Mouse (Mus musculus) limb, embryonic 13.5 days (tissue): Measurements from ENCODE around the gene Adamtsl5. TPM values are rescaled to one million over a fixed set of nuclear protein-coding genes. Genes with fewer than 3 reads are reported as not detected.
"Not testable (repeated sequence)": the region's sequence is repeated elsewhere in the genome, so short reads cannot be mapped to it uniquely, and the experiment has no call there.

Experiments used
- ATAC-seq: fragments of 200-750 bp; cut with Nextera tagmentation; 2 replicates; pipeline ENCODE4 v1.8.0; 2017; ENCODE audit warnings: low read depth, moderate number of reproducible peaks, moderate TSS enrichment; ENCODE audit not compliant: low FRiP score
- H3K27ac ChIP-seq: fragments of 300-500 bp; sonication (generic); 2 replicates; pipeline ENCODE4 v1.5.1; 2015; ENCODE audit warnings: inconsistent platforms, mild to moderate bottlenecking, moderate library complexity
- H3K27me3 ChIP-seq: fragments of 300-500 bp; sonication (generic); 2 replicates; pipeline ENCODE4 v1.6.1; 2015; ENCODE audit warnings: mild to moderate bottlenecking, inconsistent platforms
- H3K36me3 ChIP-seq: fragments of 300-500 bp; sonication (generic); 2 replicates; pipeline ENCODE4 v1.6.1; 2015; ENCODE audit warnings: inconsistent platforms, mild to moderate bottlenecking, moderate library complexity
- H3K4me1 ChIP-seq: fragments of 300-500 bp; sonication (generic); 2 replicates; pipeline ENCODE4 v1.6.1; 2015; ENCODE audit warnings: inconsistent platforms
- H3K4me2 ChIP-seq: fragments of 300-500 bp; sonication (generic); replicated peaks from 2 replicates; pipeline ENCODE4 v1.6.1; 2015; ENCODE audit warnings: inconsistent platforms, mild to moderate bottlenecking, moderate library complexity
- H3K4me3 ChIP-seq: fragments of 300-500 bp; sonication (generic); 2 replicates; pipeline ENCODE4 v1.5.1; 2015; ENCODE audit warnings: moderate library complexity, mild to moderate bottlenecking, inconsistent platforms
- H3K9ac ChIP-seq: fragments of 300-500 bp; sonication (generic); 2 replicates; pipeline ENCODE4 v1.6.1; 2015; ENCODE audit warnings: mild to moderate bottlenecking, inconsistent platforms
- H3K9me3 ChIP-seq: fragments of 300-500 bp; sonication (generic); 2 replicates; pipeline ENCODE4 v1.6.1; 2016; ENCODE audit warnings: inconsistent platforms
- WGBS: fragments of 180-500 bp; shearing (Covaris S2); methylation state at CpG from one replicate; pipeline ENCODE4 v1.1.7; 2015; 5-methylcytosine and 5-hydroxymethylcytosine counted together
- polyA plus RNA-seq: library from polyadenylated mRNA; unstranded; fragments of >200 nt; fragmentation: Nextera tagmentation; extraction: Ambion mirVana; gene quantifications from 2 replicates; pipeline ENCODE4 v1.2.1, GENCODE M21; 2015

The Adamtsl5 gene
- polyA plus RNA-seq, 1 experiment from 2014 or later = 2.0 TPM

- Histone ChIP-seq H3K4me1 (peaks cover 35% of the 10 kb centered on the region), H3K9me3 (no peaks in the 10 kb centered on the region), H3K4me3 (no peak overlapping the region), H3K36me3 (no peaks in the 10 kb centered on the region), H3K9ac (no peak overlapping the region; the same call in 1 of the 2 replicates), H3K27me3 (peaks cover 100% of the 10 kb centered on the region), H3K27ac (no peak overlapping the region), H3K4me2 (no peak overlapping the region)
- no peak for ATAC-seq
- 65% methylated on average over 8 of the region's 8 CpGs for WGBS
Observed at GRCm38 (mm10) chr10:80352727-80353126, 4.5 kb upstream of the Adamtsl5 start.

GRCm38 (mm10) chr10:80351896-80352295 lies 3.7 kb upstream of the Adamtsl5 start:
- 34% methylated on average over 11 of the region's 11 CpGs for WGBS
- peaks cover 30% of the 10 kb centered on the region for H3K4me1 ChIP-seq

GRCm38 (mm10) chr10:80350292-80350691 lies 2.1 kb upstream of the Adamtsl5 start:
- Histone ChIP-seq H3K9me3 (no peaks in the 10 kb centered on the region), H3K27ac (no peak overlapping the region), H3K4me3 (no peak overlapping the region), H3K4me1 (peaks cover 20% of the 10 kb centered on the region), H3K36me3 (no peaks in the 10 kb centered on the region), H3K9ac (no peak overlapping the region), H3K27me3 (peaks cover 100% of the 10 kb centered on the region), H3K4me2 (no peak overlapping the region)
- ATAC-seq = peak; percentile 66
- WGBS = 2% methylated on average over 7 of the region's 7 CpGs

More at GRCm38 (mm10) chr10:80351896-80352295, 3.7 kb upstream of the Adamtsl5 start:
- H3K9me3 ChIP-seq = no peaks in the 10 kb centered on the region
- no peak overlapping the region for H3K4me2 ChIP-seq
- H3K27ac ChIP-seq = no peak overlapping the region
- H3K4me3 ChIP-seq = no peak overlapping the region
- peaks cover 100% of the 10 kb centered on the region for H3K27me3 ChIP-seq
- no peaks in the 10 kb centered on the region for H3K36me3 ChIP-seq
- no peak for ATAC-seq
- no peak overlapping the region for H3K9ac ChIP-seq

DNA sequence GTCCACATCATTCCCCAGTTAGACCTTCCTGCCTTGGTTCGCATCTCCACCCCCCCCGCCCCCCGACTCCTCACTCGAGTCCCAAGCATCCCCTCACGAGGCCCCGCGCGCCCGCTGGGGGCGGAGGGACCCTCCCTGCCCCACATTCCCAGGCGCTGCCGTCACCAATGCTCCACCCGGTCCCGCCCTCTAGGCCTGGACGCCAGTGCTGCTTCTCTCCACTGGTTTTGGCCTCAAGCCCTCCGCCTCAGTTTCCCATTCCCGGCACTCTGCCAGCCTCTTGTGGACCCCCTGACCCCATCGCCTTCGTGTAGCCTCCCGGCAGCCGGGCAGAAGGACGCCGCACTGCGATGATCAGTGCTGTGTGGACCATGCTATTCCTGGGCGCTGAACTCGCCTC lies 769 bp upstream of the Adamtsl5 start:
- Histone ChIP-seq H3K4me2 (peak overlapping the region; percentile 56), H3K27ac (no peak overlapping the region), H3K4me1 (peaks cover 31% of the 10 kb centered on the region), H3K36me3 (no peaks in the 10 kb centered on the region), H3K27me3 (peaks cover 100% of the 10 kb centered on the region), H3K9me3 (no peaks in the 10 kb centered on the region), H3K9ac (peak overlapping the region; percentile 48; the same call in 1 of the 2 replicates), H3K4me3 (peak overlapping the region; percentile 35)
- no peak for ATAC-seq
- WGBS = 18% methylated on average over 26 of the region's 26 CpGs

DNA sequence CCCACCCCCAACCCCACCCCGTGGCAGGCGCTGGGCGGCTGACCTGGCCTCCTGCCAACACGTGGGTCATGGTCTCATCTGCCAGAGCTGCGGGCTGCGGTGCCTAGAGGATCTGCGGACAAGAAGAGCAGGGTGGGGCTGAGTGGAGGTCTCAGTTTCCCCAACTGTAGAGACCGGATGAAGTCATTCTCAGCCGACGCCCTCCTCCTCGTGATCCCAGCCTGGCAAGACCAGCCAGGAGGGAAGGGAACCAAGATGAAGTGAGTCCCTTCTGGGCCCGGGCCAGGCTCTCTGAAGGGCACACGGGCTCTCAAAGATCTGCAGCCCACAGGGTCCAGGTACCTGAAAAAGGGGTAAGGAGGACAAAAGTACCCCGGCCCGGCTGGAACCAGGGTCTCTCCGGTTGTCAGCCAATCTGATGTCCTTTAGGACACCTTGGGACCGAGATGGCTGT lies 671 bp downstream of the Adamtsl5 start:
- peak overlapping the region; percentile 35 for H3K4me3 ChIP-seq
- peaks cover 100% of the 10 kb centered on the region for H3K27me3 ChIP-seq
- H3K9ac ChIP-seq = peak overlapping the region; percentile 48; the same call in 1 of the 2 replicates
- no peak for ATAC-seq
- H3K4me1 ChIP-seq = peaks cover 39% of the 10 kb centered on the region
- no peaks in the 10 kb centered on the region for H3K36me3 ChIP-seq
- H3K4me2 ChIP-seq = peak overlapping the region; percentile 56
- WGBS = 11% methylated on average over 17 of the region's 17 CpGs
- no peak overlapping the region for H3K27ac ChIP-seq
- no peaks in the 10 kb centered on the region for H3K9me3 ChIP-seq

- not testable (repeated sequence) for H3K9me3 ChIP-seq, H3K4me3 ChIP-seq, H3K36me3 ChIP-seq, H3K4me2 ChIP-seq, ATAC-seq, H3K27ac ChIP-seq
- Histone ChIP-seq H3K4me1 (peaks cover 51% of the 10 kb centered on the region), H3K27me3 (peaks cover 100% of the 10 kb centered on the region), H3K9ac (0 out of 2 replicates have a peak overlapping the region, but pooled peaks have one; percentile 19)
- WGBS = 76% methylated on average over 6 of the region's 6 CpGs
Observed at GRCm38 (mm10) chr10:80345929-80346328, 2.3 kb downstream of the Adamtsl5 start.

- no peak for ATAC-seq
- Histone ChIP-seq H3K4me3 (peak overlapping the region; percentile 16), H3K4me2 (peak overlapping the region; percentile 34), H3K36me3 (no peaks in the 10 kb centered on the region), H3K9ac (peak overlapping the region; percentile 31; the same call in 1 of the 2 replicates), H3K4me1 (peaks cover 51% of the 10 kb centered on the region), H3K27me3 (peaks cover 100% of the 10 kb centered on the region), H3K9me3 (no peaks in the 10 kb centered on the region), H3K27ac (no peak overlapping the region)
- WGBS = under 1% methylated on average over 15 of the region's 16 CpGs
Observed at GRCm38 (mm10) chr10:80345122-80345521, 3.1 kb downstream of the Adamtsl5 start.

DNA sequence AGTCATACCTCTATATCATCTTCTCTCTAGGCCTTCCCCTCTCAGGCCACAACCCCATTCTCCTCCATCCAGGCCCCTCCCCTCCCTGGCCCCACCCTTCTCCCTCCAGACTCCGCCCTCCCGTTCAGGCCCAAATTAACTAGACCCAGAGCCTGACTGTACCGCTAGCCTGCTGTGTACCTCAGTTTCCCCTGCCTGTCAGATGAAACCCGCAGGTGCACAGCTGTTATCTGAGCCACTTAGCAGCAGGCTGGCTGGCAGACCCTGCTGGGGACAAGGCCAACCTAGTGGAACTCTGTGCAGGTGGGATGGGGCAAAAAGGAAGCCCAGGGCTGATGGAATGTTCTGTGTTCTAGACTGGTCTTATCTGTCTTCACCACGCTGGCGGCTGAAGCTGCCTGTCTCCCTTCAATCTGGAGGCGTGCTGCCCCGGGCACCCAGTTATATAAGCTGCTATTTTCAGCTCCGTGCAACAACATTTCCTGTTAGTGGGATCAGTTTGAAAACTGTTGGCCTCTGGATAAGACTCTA lies 4.0 kb downstream of the Adamtsl5 start:
- H3K4me2 ChIP-seq = 0 out of 2 replicates have a peak overlapping the region, but pooled peaks have one; percentile 59
- H3K4me3 ChIP-seq = no peak overlapping the region
- 34% methylated on average over 9 of the region's 9 CpGs for WGBS
- no peak overlapping the region for H3K27ac ChIP-seq
- H3K27me3 ChIP-seq = peaks cover 98% of the 10 kb centered on the region
- H3K9me3 ChIP-seq = no peaks in the 10 kb centered on the region
- no peaks in the 10 kb centered on the region for H3K36me3 ChIP-seq
- no peak overlapping the region for H3K9ac ChIP-seq
- peaks cover 50% of the 10 kb centered on the region for H3K4me1 ChIP-seq
- no peak for ATAC-seq

DNA sequence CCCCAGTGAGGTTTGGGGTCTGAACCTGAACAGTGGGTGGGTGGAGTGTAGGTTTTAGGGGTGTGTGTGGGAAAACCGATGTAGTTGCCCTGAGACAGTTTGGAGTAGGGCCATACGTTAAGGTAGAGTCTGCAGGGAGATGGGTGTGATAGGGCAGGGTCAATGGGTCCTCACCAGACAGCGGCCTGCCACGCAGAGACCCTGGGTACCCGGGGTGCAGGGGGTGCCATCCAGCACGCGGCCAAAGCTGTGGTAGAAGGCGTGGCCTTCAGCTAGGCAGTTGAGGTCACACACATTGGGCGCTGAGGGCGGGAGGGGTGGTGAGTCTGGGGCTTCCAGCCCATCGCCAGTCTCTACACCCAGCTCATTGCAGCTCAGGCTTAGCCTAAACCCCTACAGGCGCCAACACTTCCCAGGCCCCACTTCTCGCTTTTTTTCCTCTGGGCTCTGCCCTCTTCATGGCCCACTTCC lies 4.8 kb downstream of the Adamtsl5 start:
- Histone ChIP-seq H3K9me3 (no peaks in the 10 kb centered on the region), H3K4me3 (peak overlapping the region; percentile 36), H3K36me3 (no peaks in the 10 kb centered on the region), H3K9ac (no peak overlapping the region), H3K27ac (no peak overlapping the region), H3K4me2 (peak overlapping the region; percentile 59), H3K4me1 (peaks cover 43% of the 10 kb centered on the region), H3K27me3 (peaks cover 91% of the 10 kb centered on the region)
- ATAC-seq = peak; percentile 6; the same call in 1 of the 2 replicates
- WGBS = 31% methylated on average over 13 of the region's 13 CpGs

- peaks cover 89% of the 10 kb centered on the region for H3K27me3 ChIP-seq
- peaks cover 37% of the 10 kb centered on the region for H3K4me1 ChIP-seq
- H3K4me3 ChIP-seq = peak overlapping the region; percentile 36
- H3K9ac ChIP-seq = peak overlapping the region; percentile 25; the same call in 1 of the 2 replicates
- under 1% methylated on average over 29 of the region's 33 CpGs for WGBS
- ATAC-seq = peak; percentile 70
- no peaks in the 10 kb centered on the region for H3K36me3 ChIP-seq
- H3K27ac ChIP-seq = no peak overlapping the region
- H3K9me3 ChIP-seq = no peaks in the 10 kb centered on the region
- H3K4me2 ChIP-seq = peak overlapping the region; percentile 59
Observed at GRCm38 (mm10) chr10:80342749-80343424, 5.3 kb downstream of the Adamtsl5 start.

GRCm38 (mm10) chr10:80342305-80342748 lies 5.9 kb downstream of the Adamtsl5 start:
- Histone ChIP-seq H3K27ac (no peak overlapping the region), H3K36me3 (no peaks in the 10 kb centered on the region), H3K4me1 (peaks cover 35% of the 10 kb centered on the region), H3K4me2 (peak overlapping the region; percentile 59), H3K4me3 (peak overlapping the region; percentile 36), H3K9me3 (no peaks in the 10 kb centered on the region), H3K27me3 (peaks cover 84% of the 10 kb centered on the region), H3K9ac (peak overlapping the region; percentile 25; the same call in 1 of the 2 replicates)
- ATAC-seq = no peak
- WGBS = 1% methylated on average over 26 of the region's 26 CpGs
